Mouse (Mus musculus) C2C12 (cell line): Measurements from ENCODE around the gene Ndufaf3.

Source experiments
- CTCF ChIP-seq: IDR thresholded peaks from one replicate; pipeline ENCODE4 v1.5.1; 2011; ENCODE audit not compliant: control insufficient read depth, insufficient read depth, insufficient read length
- MYOD1 ChIP-seq: IDR thresholded peaks from one replicate; pipeline ENCODE4 v1.6.1; 2011; ENCODE audit warnings: low read depth; ENCODE audit not compliant: control insufficient read depth, insufficient read length

GRCm38 (mm10) chr9:108577025-108577424 lies 9.8 kb upstream of the Ndufaf3 start:
- TF ChIP-seq CTCF = no peak
- no peak for TF ChIP-seq MYOD1
